Comparison of ENCODE assay signal across 7 mouse cellular contexts in the genomic region with DNA sequence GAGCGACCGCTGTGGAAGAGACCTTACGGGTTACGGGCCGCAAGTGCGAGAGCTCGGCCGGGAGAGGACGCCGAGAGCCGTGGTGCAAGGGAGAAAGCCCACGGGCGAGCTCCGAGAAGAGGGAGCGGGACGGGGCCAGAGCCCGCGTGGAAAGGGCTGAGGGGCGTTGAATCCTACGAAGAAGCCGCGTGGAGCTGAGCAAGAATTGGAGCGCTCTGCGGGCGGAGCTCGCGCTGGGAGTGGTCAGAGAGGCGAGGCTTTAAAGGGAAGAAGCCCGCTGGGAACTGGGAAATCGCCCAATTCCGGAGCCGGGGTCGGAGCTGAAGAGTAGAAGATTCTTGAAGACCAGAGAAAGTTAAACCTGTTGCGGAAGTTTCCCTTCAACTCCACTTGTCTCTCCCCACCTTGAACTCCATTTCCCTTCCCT. TPM values are rescaled to one million over a fixed set of nuclear protein-coding genes. Genes with fewer than 3 reads are reported as not detected.
DNase-seq lines count a peak whose midpoint lies in the region; ATAC-seq and TF ChIP-seq lines count a peak whose summit lies in the region.

No protein-coding gene starts in this region.

- peak overlapping the region; percentile 46 for H3K9ac ChIP-seq in forebrain, embryonic 15.5 days (replicated peaks)

- peak; percentile 50; the same call in 1 of the 2 replicates for TF ChIP-seq POLR2A in small intestine, adult 2 months (IDR thresholded peaks at IDR 0.05; ENCODE audit: low read depth, low read length)

- DNase-seq in ZHBTc4 (ENCODE audit: low read depth, low spot score), result peak; percentile 88
- DNase-seq in cerebellum, adult 11 months, result peak; percentile 59
- DNase-seq in heart, postnatal 36 days, result peak; percentile 74
- peak; percentile 56 to 59 for DNase-seq in layer of hippocampus, postnatal 10 days (ENCODE audit: low spot score in 2 of 2)
- DNase-seq in lung, postnatal 4 days, result peak; percentile 75 to 79

- no peaks in the 10 kb centered on the region for H3K27me3 ChIP-seq in forebrain, embryonic 15.5 days
- H3K27me3 ChIP-seq in small intestine, adult 2 months (ENCODE audit: control insufficient read depth, insufficient read depth, low read length), result no peaks in the 10 kb centered on the region

- TF ChIP-seq CTCF in small intestine, adult 2 months (IDR thresholded peaks at IDR 0.05; ENCODE audit: extremely low read depth, insufficient read length, insufficient replicate concordance, low read depth, low read length), result no peak

- intact Hi-C loops in heart, postnatal 36 days (cut with DNase I), result loop anchor here (5.0 kb wide), 2 partner anchors 96 to 166 kb away; no protein-coding TSS in a partner anchor

- H3K4me2 ChIP-seq in forebrain, embryonic 15.5 days (replicated peaks), result peak overlapping the region; percentile 95

- peaks cover 40% of the 10 kb centered on the region for H3K4me1 ChIP-seq in forebrain, embryonic 15.5 days
- H3K4me1 ChIP-seq in small intestine, adult 2 months (ENCODE audit: control insufficient read depth, insufficient read depth, insufficient read length, low read length), result peaks cover 2% of the 10 kb centered on the region

- no peak for ATAC-seq in forebrain, embryonic 15.5 days (replicated peaks)

- under 1% methylated on average over 34 of the region's 34 CpGs for WGBS in forebrain, embryonic 15.5 days
- WGBS in small intestine, adult 2 months, result under 1% methylated on average over 34 of the region's 34 CpGs

- no peaks in the 10 kb centered on the region for H3K9me3 ChIP-seq in forebrain, embryonic 15.5 days

- H3K36me3 ChIP-seq in forebrain, embryonic 15.5 days, result no peaks in the 10 kb centered on the region
- H3K36me3 ChIP-seq in small intestine, adult 2 months (ENCODE audit: control insufficient read depth, insufficient read depth, low read length), result no peaks in the 10 kb centered on the region

- H3K4me3 ChIP-seq in forebrain, embryonic 15.5 days, result peak overlapping the region; percentile 88
- H3K4me3 ChIP-seq in small intestine, adult 2 months (ENCODE audit: low read depth, low read length), result peak overlapping the region; percentile 94

- peak overlapping the region; percentile 81 for H3K27ac ChIP-seq in forebrain, embryonic 15.5 days (replicated peaks)
- peak overlapping the region; percentile 64 for H3K27ac ChIP-seq in small intestine, adult 2 months (ENCODE audit: insufficient read depth, low read depth, low read length)

RNA-seq across cellular contexts. Expression of a gene that starts 0.4 kb away (rescaled TPM):
- polyA plus RNA-seq in forebrain, embryonic 15.5 days (2015; fragmentation: Nextera tagmentation; extraction: Ambion mirVana), result 2.0 and 2.4 TPM in 2 replicates
- under 1 TPM; 0.81 to 1.00 TPM for total RNA-seq in heart, postnatal 36 days (2021)
- total RNA-seq in layer of hippocampus, postnatal 10 days (2021), result 1 to 10 TPM; 1.5 to 1.7 TPM
- 0.08 and 0.14 TPM in 2 replicates for polyA plus RNA-seq in small intestine, adult 2 months (2012; rRNA removed)

RNA-seq across cellular contexts. Expression of a gene that starts 0.9 kb away (rescaled TPM):
- 23.3 and 24.2 TPM in 2 replicates for polyA plus RNA-seq in forebrain, embryonic 15.5 days (2015; fragmentation: Nextera tagmentation; extraction: Ambion mirVana)
- 10 to 100 TPM; 21.1 to 24.1 TPM for total RNA-seq in heart, postnatal 36 days (2021)
- 100 to 1,000 TPM; 125 to 129 TPM for total RNA-seq in layer of hippocampus, postnatal 10 days (2021)
- polyA plus RNA-seq in small intestine, adult 2 months (2012; rRNA removed), result 2.8 and 5.6 TPM in 2 replicates

Comparison
In these comparisons a context has a peak if more than half of its experiments do, and no peak if none do; other contexts are left out.
1. RNA of a gene that starts 0.9 kb away (total RNA-seq): 125 to 129 TPM in layer of hippocampus, postnatal 10 days; 21.1 to 24.1 TPM in heart, postnatal 36 days; every median in the first group is over 4 times any median in the second.
2. Peak in every context shown above with its lines, with median percentiles within 50 percentile points of each other: DNase-seq.